In the genomic region with DNA sequence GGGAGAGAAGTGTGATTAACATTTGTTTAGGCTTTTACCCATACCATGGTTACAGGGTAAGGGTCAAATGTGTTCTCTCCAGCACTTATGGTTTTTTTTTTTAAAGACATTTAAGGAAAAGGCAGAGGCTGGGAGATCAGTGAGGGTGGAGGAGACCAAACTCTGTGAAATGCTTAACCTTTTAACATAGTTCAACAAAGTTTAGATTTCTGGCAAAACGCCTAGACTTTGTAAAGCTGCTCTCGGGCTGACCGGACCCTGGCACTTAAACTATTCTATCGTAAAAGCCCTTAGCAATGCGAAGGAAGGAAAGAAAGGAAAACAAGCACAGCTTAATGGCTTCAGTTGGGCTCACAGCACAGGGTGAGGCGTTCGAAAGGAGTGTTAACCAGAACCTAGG, we compare ENCODE assay signal across 11 mouse cellular contexts.
DNase-seq lines count a peak whose midpoint lies in the region; ATAC-seq and TF ChIP-seq lines count a peak whose summit lies in the region.
"Had no signal": no experiment of that assay in that cellular context is flagged by ENCODE, and none has a peak within 500 bp of the region (broad histone marks: within the 10 kb centered on the region; RNA-seq: fewer than 3 reads in every experiment).

No protein-coding gene starts in this region.

- TF ChIP-seq POLR2A in lung, adult 2 months (IDR thresholded peaks at IDR 0.05; ENCODE audit: borderline replicate concordance, extremely low read depth, low read depth, low read length), result no peak

- H3K4me1 ChIP-seq in embryonic facial prominence, embryonic 11.5 days (ENCODE audit: control insufficient read depth, insufficient read depth, low read length), result no peaks in the 10 kb centered on the region
- peaks cover 17% of the 10 kb centered on the region for H3K4me1 ChIP-seq in embryonic facial prominence, embryonic 10.5 days
- H3K4me1 ChIP-seq in lung, embryonic 14.5 days (ENCODE audit: insufficient read depth), result peaks cover 24% of the 10 kb centered on the region
- peaks cover 7% of the 10 kb centered on the region for H3K4me1 ChIP-seq in lung, adult 2 months (ENCODE audit: control insufficient read depth, insufficient read depth, low read length)
- H3K4me1 ChIP-seq in kidney, postnatal 0 days (replicated peaks; ENCODE audit: insufficient read depth, low read length), result peaks cover 9% of the 10 kb centered on the region; the same call in 1 of the 2 replicates
- H3K4me1 ChIP-seq in stomach, embryonic 14.5 days (ENCODE audit: control insufficient read depth, insufficient read depth, low read length), result peaks cover 25% of the 10 kb centered on the region

- H3K9me3 ChIP-seq in embryonic facial prominence, embryonic 11.5 days (replicated peaks; ENCODE audit: control insufficient read depth, low read length), result no peaks in the 10 kb centered on the region
- H3K9me3 ChIP-seq in embryonic facial prominence, embryonic 10.5 days, result no peaks in the 10 kb centered on the region
- no peaks in the 10 kb centered on the region for H3K9me3 ChIP-seq in lung, embryonic 14.5 days (ENCODE audit: low read depth, low read length)
- H3K9me3 ChIP-seq in kidney, postnatal 0 days (replicated peaks; ENCODE audit: low read length), result no peaks in the 10 kb centered on the region
- no peaks in the 10 kb centered on the region for H3K9me3 ChIP-seq in stomach, embryonic 14.5 days (ENCODE audit: control insufficient read depth, low read depth, low read length)

- DNase-seq in embryonic facial prominence, embryonic 11.5 days (ENCODE audit: low spot score), result peak; percentile 38
- DNase-seq in embryonic facial prominence, embryonic 10.5 days (ENCODE audit: low spot score), result no peak
- DNase-seq in lung, embryonic 14.5 days, result peak; percentile 99
- DNase-seq in lung, adult 2 months, result no peak
- peak; percentile 95 for DNase-seq in kidney, postnatal 0 days (ENCODE audit: low spot score)
- DNase-seq in cerebellum, adult 9-11 months, result no peak
- DNase-seq in frontal cortex, postnatal 14 days (ENCODE audit: low spot score in 2 of 2), result no peak
- DNase-seq: layer of hippocampus, postnatal 36 days; right cerebral cortex, postnatal 25 days; thymus, postnatal 14 days had no signal

- H3K4me3 ChIP-seq in embryonic facial prominence, embryonic 11.5 days (ENCODE audit: low read depth, low read length), result no peak overlapping the region
- no peak overlapping the region for H3K4me3 ChIP-seq in embryonic facial prominence, embryonic 10.5 days
- H3K4me3 ChIP-seq in lung, embryonic 14.5 days (ENCODE audit: low read depth, low read length), result no peak overlapping the region
- no peak overlapping the region for H3K4me3 ChIP-seq in lung, adult 2 months (replicated peaks; ENCODE audit: extremely low read depth, low read depth, low read length)
- no peak overlapping the region for H3K4me3 ChIP-seq in kidney, postnatal 0 days (replicated peaks; ENCODE audit: low read depth, low read length)
- H3K4me3 ChIP-seq in stomach, embryonic 14.5 days (ENCODE audit: low read depth, low read length), result no peak overlapping the region

- H3K4me2 ChIP-seq in embryonic facial prominence, embryonic 11.5 days (ENCODE audit: low read depth, low read length), result no peak overlapping the region
- H3K4me2 ChIP-seq in lung, embryonic 14.5 days, result peak overlapping the region; percentile 7; the same call in 1 of the 2 replicates
- H3K4me2 ChIP-seq in kidney, postnatal 0 days (ENCODE audit: low read length), result no peak overlapping the region; the same call in 1 of the 2 replicates
- H3K4me2 ChIP-seq in stomach, embryonic 14.5 days (replicated peaks; ENCODE audit: low read depth, low read length), result no peak overlapping the region

- no peak overlapping the region for H3K9ac ChIP-seq in embryonic facial prominence, embryonic 11.5 days (replicated peaks; ENCODE audit: low read length)
- no peak overlapping the region for H3K9ac ChIP-seq in lung, embryonic 14.5 days
- no peak overlapping the region for H3K9ac ChIP-seq in kidney, postnatal 0 days (ENCODE audit: low read depth, low read length)
- no peak overlapping the region for H3K9ac ChIP-seq in stomach, embryonic 14.5 days (replicated peaks; ENCODE audit: low read depth, low read length)

- H3K27me3 ChIP-seq in embryonic facial prominence, embryonic 11.5 days (ENCODE audit: control insufficient read depth, insufficient read depth, low read length), result no peaks in the 10 kb centered on the region
- no peaks in the 10 kb centered on the region for H3K27me3 ChIP-seq in embryonic facial prominence, embryonic 10.5 days (replicated peaks; ENCODE audit: low read depth, poor library complexity, severe bottlenecking)
- H3K27me3 ChIP-seq in lung, embryonic 14.5 days (ENCODE audit: insufficient read depth, low read length), result no peaks in the 10 kb centered on the region
- no peaks in the 10 kb centered on the region for H3K27me3 ChIP-seq in kidney, postnatal 0 days (ENCODE audit: insufficient read depth, low read length)
- H3K27me3 ChIP-seq in stomach, embryonic 14.5 days (ENCODE audit: control insufficient read depth, insufficient read depth, low read length), result no peaks in the 10 kb centered on the region

- no peak for ATAC-seq in embryonic facial prominence, embryonic 11.5 days (replicated peaks; ENCODE audit: insufficient number of reproducible peaks, low FRiP score, low TSS enrichment, low read depth)
- ATAC-seq in lung, embryonic 14.5 days (ENCODE audit: insufficient read depth), result peak; percentile 93
- peak; percentile 73 for ATAC-seq in kidney, postnatal 0 days (replicated peaks; ENCODE audit: low FRiP score, low read depth)
- ATAC-seq in stomach, embryonic 14.5 days (ENCODE audit: insufficient number of reproducible peaks, insufficient read depth, low FRiP score, low read depth), result peak; percentile 64; the same call in 1 of the 2 replicates

- H3K36me3 ChIP-seq in embryonic facial prominence, embryonic 11.5 days (replicated peaks; ENCODE audit: control insufficient read depth, insufficient read depth, low read depth, low read length), result no peaks in the 10 kb centered on the region
- H3K36me3 ChIP-seq in embryonic facial prominence, embryonic 10.5 days (replicated peaks), result no peaks in the 10 kb centered on the region
- H3K36me3 ChIP-seq in lung, embryonic 14.5 days (ENCODE audit: insufficient read depth), result no peaks in the 10 kb centered on the region
- no peaks in the 10 kb centered on the region for H3K36me3 ChIP-seq in kidney, postnatal 0 days (ENCODE audit: insufficient read depth, low read length)
- H3K36me3 ChIP-seq in stomach, embryonic 14.5 days (ENCODE audit: control insufficient read depth, insufficient read depth, low read length), result no peaks in the 10 kb centered on the region

- TF ChIP-seq CTCF in lung, embryonic 14.5 days (IDR thresholded peaks at IDR 0.05; ENCODE audit: low read depth), result no peak
- TF ChIP-seq CTCF in lung, adult 2 months (IDR thresholded peaks at IDR 0.05; ENCODE audit: insufficient read depth, low read length), result no peak
- TF ChIP-seq CTCF in kidney, postnatal 0 days (IDR thresholded peaks at IDR 0.05; ENCODE audit: low read depth), result no peak

- no peak overlapping the region for H3K27ac ChIP-seq in embryonic facial prominence, embryonic 11.5 days (replicated peaks; ENCODE audit: low read depth, low read length)
- H3K27ac ChIP-seq in embryonic facial prominence, embryonic 10.5 days (replicated peaks), result no peak overlapping the region
- peak overlapping the region; percentile 92 for H3K27ac ChIP-seq in lung, embryonic 14.5 days (ENCODE audit: low read depth)
- H3K27ac ChIP-seq in kidney, postnatal 0 days, result peak overlapping the region; percentile 66
- peak overlapping the region; percentile 83 for H3K27ac ChIP-seq in stomach, embryonic 14.5 days (ENCODE audit: low read length)

- WGBS in embryonic facial prominence, embryonic 11.5 days, result 28% methylated on average over 7 of the region's 7 CpGs
- WGBS in embryonic facial prominence, embryonic 10.5 days, result 55% methylated on average over 7 of the region's 7 CpGs
- WGBS in lung, embryonic 14.5 days, result 3% methylated on average over 7 of the region's 7 CpGs
- WGBS in lung, adult 2 months, result 6% methylated on average over 7 of the region's 7 CpGs
- WGBS in kidney, postnatal 0 days, result under 1% methylated on average over 7 of the region's 7 CpGs
- WGBS in stomach, embryonic 14.5 days, result 5% methylated on average over 7 of the region's 7 CpGs

Comparison
In these comparisons a context has a peak if more than half of its experiments do, and no peak if none do; other contexts are left out.
1. DNase-seq: peak in embryonic facial prominence, embryonic 11.5 days (single experiment), lung, embryonic 14.5 days (single experiment) and kidney, postnatal 0 days (single experiment); none in embryonic facial prominence, embryonic 10.5 days (single experiment), lung, adult 2 months (single experiment), cerebellum, adult 9-11 months (single experiment) and frontal cortex, postnatal 14 days (0 of 2).
2. H3K27ac ChIP-seq: peak in lung, embryonic 14.5 days (single experiment), kidney, postnatal 0 days (single experiment) and stomach, embryonic 14.5 days (single experiment); none in embryonic facial prominence, embryonic 11.5 days (single experiment) and embryonic facial prominence, embryonic 10.5 days (single experiment).